Mouse (Mus musculus): ENCODE measurements around the gene Sec16a. TPM values are rescaled to one million over a fixed set of nuclear protein-coding genes. Genes with fewer than 3 reads are reported as not detected.
A peak's percentile ranks its signal among the peaks of the same experiment; 100 is the strongest.

The Sec16a gene
- polyA plus RNA-seq, 1 experiment from 2014 or later = 21.3 TPM

DNA sequence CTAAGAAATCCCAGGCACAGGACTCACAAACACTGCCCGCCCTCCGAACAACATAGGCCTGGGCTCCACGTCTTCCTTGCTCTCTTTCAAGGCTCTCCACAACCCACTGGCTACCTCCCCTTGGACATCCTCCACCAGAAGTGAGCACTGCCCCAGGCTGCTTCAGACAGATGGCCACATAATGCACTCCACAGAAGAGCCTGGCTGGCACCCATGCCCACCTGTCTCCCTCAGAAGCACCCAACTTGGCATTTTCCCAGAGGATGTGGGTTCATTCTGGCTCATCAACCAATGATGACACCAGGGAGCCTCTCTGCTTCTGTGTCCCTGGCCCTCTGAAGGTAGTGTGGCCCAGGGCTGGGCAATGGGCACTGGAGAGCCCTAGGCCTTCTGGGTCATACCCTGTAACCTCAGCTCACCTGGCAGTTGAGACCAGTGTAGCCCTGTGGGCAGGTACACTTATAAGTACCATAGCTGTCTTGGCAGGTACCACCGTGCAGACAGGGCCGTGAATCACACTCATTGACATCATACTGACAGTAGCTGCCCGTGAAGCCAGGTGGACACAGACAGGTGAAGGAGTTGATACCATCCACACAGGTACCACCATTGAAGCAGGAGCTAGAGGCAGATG is 26.8 kb upstream of the Sec16a start:
- H3K9ac ChIP-seq = no peak overlapping the region
- no peak overlapping the region for H3K27ac ChIP-seq
- H3K4me2 ChIP-seq = no peak overlapping the region
- H3K36me3 ChIP-seq = peaks cover 100% of the 10 kb centered on the region
- no peak for ATAC-seq (ENCODE audit: borderline replicate concordance, extremely low read depth, low FRiP score, low TSS enrichment)
- WGBS = 91% methylated on average over 6 of the region's 6 CpGs
- no peak overlapping the region for H3K4me3 ChIP-seq
- H3K9me3 ChIP-seq = no peaks in the 10 kb centered on the region
- no peaks in the 10 kb centered on the region for H3K27me3 ChIP-seq
- H3K4me1 ChIP-seq = peaks cover 16% of the 10 kb centered on the region

DNA sequence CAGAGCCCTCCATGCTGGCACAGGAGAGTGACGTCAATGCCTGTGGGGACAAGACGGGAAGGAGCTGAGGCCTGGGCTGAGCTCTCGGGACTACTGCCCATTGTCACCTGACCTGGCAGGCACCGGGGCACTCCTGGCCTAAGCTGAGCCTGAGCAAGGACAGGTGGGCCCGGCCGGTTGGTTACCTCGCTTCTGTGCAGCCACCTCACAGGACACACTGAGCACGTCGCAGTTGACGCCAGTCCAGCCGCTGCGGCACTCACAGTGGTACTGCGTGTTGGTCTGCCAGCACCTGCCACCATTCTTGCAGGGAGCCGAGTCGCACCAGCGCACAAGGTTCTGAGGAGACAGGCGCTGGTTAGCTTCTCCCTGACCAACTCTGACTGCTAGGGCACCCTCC is 26.0 kb upstream of the Sec16a start:
- no peak overlapping the region for H3K9ac ChIP-seq
- H3K4me1 ChIP-seq = peaks cover 12% of the 10 kb centered on the region
- H3K9me3 ChIP-seq = no peaks in the 10 kb centered on the region
- H3K4me3 ChIP-seq = no peak overlapping the region
- no peak overlapping the region for H3K27ac ChIP-seq
- ATAC-seq (ENCODE audit: borderline replicate concordance, extremely low read depth, low FRiP score, low TSS enrichment) = no peak
- H3K36me3 ChIP-seq = peaks cover 99% of the 10 kb centered on the region
- no peaks in the 10 kb centered on the region for H3K27me3 ChIP-seq
- WGBS = 90% methylated on average over 17 of the region's 17 CpGs
- no peak overlapping the region for H3K4me2 ChIP-seq

DNA sequence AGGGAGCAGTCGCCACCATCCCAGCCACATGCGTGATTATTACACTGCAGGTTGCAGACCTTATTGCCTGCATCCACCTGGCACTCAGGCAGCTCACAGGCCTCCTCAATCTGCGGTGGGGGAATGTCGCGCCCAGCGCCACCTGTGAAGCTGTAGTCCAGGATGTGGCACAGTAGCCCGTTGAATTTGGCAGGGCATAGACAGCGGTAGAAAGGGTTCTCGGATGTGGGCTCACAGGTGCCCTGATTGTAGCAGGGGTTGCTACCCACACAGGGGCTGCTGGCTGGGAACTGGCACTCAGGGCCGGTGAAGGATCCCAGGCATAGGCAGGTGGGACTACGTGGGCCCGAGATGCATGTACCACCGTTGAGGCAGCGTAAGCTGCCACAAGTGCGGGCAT is 23.4 kb upstream of the Sec16a start:
- no peaks in the 10 kb centered on the region for H3K27me3 ChIP-seq
- no peaks in the 10 kb centered on the region for H3K9me3 ChIP-seq
- ATAC-seq (ENCODE audit: borderline replicate concordance, extremely low read depth, low FRiP score, low TSS enrichment) = no peak
- H3K4me1 ChIP-seq = no peaks in the 10 kb centered on the region
- no peak overlapping the region for H3K4me3 ChIP-seq
- no peak overlapping the region for H3K27ac ChIP-seq
- H3K4me2 ChIP-seq = no peak overlapping the region
- H3K36me3 ChIP-seq = peaks cover 99% of the 10 kb centered on the region
- WGBS = 91% methylated on average over 15 of the region's 15 CpGs
- no peak overlapping the region for H3K9ac ChIP-seq

DNA sequence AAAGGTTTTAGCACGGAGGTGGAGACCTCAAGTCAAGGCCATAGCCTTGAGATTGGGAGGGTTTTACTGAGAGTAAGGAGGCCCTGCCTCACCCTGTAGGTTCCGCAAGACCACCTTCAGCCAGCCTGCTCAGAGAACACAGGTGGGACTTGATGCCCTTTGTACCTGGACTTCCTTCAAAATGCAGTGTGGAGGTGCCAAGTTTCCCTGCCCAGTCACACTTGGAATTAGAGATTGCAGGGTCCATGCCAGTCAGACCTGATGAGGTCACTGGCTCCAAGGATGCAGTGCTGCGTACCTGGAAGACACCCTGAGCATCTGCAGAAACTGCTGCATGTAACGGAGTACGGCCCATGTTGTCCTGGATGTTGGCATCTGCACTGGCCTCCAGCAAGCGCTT is 18.4 kb upstream of the Sec16a start:
- ATAC-seq (ENCODE audit: borderline replicate concordance, extremely low read depth, low FRiP score, low TSS enrichment) = no peak
- 94% methylated on average over 6 of the region's 6 CpGs for WGBS
- Histone ChIP-seq H3K4me3 (no peak overlapping the region), H3K4me1 (peaks cover 23% of the 10 kb centered on the region), H3K27ac (no peak overlapping the region), H3K9me3 (no peaks in the 10 kb centered on the region), H3K36me3 (peaks cover 91% of the 10 kb centered on the region), H3K27me3 (no peaks in the 10 kb centered on the region), H3K9ac (no peak overlapping the region), H3K4me2 (no peak overlapping the region)

DNA sequence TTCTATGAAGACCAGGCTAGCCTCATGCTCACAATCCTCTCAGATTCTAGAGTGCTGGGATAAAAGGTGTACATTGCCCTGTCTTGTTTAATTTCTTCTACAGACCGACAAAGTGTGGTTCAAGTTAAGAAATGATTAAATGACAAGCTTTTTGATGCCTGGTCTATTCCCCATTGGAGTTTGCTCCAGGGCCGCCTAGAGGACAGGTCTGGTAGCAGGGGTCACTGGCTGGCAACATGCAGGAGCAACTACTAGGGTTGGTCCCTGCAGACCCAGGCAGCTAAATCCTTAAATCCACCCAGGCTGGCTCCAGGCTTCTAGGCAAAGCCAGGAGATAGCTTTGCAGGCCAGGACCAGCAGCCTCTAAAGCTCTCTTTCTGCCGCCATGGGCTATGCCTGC is 18.0 kb upstream of the Sec16a start:
- no peak overlapping the region for H3K4me2 ChIP-seq
- no peaks in the 10 kb centered on the region for H3K27me3 ChIP-seq
- H3K9ac ChIP-seq = no peak overlapping the region
- H3K9me3 ChIP-seq = no peaks in the 10 kb centered on the region
- 74% methylated on average over 3 of the region's 3 CpGs for WGBS
- no peak overlapping the region for H3K27ac ChIP-seq
- peaks cover 27% of the 10 kb centered on the region for H3K4me1 ChIP-seq
- no peak for ATAC-seq (ENCODE audit: borderline replicate concordance, extremely low read depth, low FRiP score, low TSS enrichment)
- no peak overlapping the region for H3K4me3 ChIP-seq
- peaks cover 87% of the 10 kb centered on the region for H3K36me3 ChIP-seq

DNA sequence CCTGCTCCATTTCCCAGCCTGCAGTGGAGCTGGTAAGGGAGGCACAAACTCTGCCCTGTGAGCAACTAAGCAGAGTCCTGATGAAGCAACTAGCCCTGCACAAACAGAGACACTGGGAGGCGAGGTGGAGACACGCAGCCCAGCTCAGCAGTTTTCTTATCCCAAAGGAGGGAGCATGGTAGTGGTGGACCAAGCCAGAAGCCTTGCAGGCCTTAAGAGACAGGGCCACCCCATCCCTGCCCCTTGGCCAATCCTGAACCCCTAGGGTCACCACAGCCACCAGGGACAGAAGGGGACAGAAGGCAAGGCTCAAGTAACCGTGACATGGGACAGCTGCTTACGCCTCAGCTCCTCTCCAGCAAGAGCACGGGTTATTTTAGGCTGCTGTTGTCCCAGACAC is 16.7 kb upstream of the Sec16a start:
- Histone ChIP-seq H3K27ac (no peak overlapping the region), H3K9ac (no peak overlapping the region), H3K4me3 (no peak overlapping the region), H3K27me3 (no peaks in the 10 kb centered on the region), H3K4me2 (no peak overlapping the region), H3K9me3 (no peaks in the 10 kb centered on the region), H3K4me1 (peaks cover 28% of the 10 kb centered on the region), H3K36me3 (peaks cover 74% of the 10 kb centered on the region)
- no peak for ATAC-seq (ENCODE audit: borderline replicate concordance, extremely low read depth, low FRiP score, low TSS enrichment)
- 77% methylated on average over 5 of the region's 5 CpGs for WGBS

DNA sequence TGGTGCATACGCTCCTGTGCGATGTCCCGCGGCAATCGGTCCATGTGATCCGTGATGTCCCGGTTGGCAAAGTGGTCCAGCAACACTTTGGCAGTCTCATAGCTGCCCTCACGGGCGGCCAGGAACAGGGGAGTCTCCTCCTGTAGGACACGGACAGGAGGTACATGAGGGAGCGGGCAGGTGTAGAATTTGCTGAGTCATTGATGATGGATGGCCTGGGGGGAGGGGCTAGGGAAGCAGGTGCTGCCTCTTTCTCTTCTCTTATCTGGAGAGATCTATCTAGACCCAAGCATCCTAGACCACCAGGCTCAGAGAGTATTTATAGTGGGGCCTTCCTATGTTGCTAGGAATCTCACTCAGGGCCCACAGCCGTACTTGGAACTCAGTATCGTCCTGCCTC is 15.8 kb upstream of the Sec16a start:
- ATAC-seq (ENCODE audit: borderline replicate concordance, extremely low read depth, low FRiP score, low TSS enrichment) = no peak
- Histone ChIP-seq H3K27ac (0 out of 2 replicates have a peak overlapping the region, but pooled peaks have one; percentile 80), H3K9ac (no peak overlapping the region), H3K4me3 (no peak overlapping the region), H3K36me3 (peaks cover 66% of the 10 kb centered on the region), H3K27me3 (no peaks in the 10 kb centered on the region), H3K4me2 (no peak overlapping the region), H3K9me3 (no peaks in the 10 kb centered on the region), H3K4me1 (peaks cover 28% of the 10 kb centered on the region)
- 78% methylated on average over 13 of the region's 13 CpGs for WGBS

DNA sequence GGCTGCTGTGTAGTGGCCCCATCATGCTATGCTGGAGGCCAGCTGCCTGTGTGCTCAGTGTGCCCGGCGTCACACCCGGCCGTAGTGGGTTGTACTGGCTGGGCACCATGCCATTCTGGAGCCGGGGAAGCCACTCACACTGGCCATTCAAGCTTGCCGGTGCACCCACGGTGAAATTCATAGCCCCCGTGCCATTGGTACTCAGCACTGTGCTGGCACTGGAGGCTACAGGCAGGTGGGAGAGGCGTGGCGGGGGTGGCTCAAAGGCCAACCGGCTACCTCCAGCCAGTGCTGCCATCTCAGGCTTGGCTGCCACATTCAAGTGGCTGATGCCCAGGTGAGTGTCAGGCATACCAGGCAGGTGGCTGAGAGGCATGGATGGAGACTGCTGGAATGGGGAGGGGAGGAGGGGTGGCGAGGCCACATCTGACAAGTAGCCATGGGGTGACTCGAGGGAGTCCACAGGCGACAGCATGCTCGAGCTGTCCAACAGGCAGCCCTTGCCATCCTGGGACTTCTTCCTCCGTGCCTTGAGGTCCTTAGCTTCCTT is 15.2 kb upstream of the Sec16a start:
- Histone ChIP-seq H3K4me3 (no peak overlapping the region), H3K27ac (peak overlapping the region; percentile 80), H3K9ac (no peak overlapping the region), H3K4me1 (peaks cover 28% of the 10 kb centered on the region), H3K9me3 (no peaks in the 10 kb centered on the region), H3K4me2 (no peak overlapping the region), H3K27me3 (no peaks in the 10 kb centered on the region), H3K36me3 (peaks cover 60% of the 10 kb centered on the region)
- ATAC-seq (ENCODE audit: borderline replicate concordance, extremely low read depth, low FRiP score, low TSS enrichment) = peak; percentile 17
- WGBS = 76% methylated on average over 16 of the region's 16 CpGs

DNA sequence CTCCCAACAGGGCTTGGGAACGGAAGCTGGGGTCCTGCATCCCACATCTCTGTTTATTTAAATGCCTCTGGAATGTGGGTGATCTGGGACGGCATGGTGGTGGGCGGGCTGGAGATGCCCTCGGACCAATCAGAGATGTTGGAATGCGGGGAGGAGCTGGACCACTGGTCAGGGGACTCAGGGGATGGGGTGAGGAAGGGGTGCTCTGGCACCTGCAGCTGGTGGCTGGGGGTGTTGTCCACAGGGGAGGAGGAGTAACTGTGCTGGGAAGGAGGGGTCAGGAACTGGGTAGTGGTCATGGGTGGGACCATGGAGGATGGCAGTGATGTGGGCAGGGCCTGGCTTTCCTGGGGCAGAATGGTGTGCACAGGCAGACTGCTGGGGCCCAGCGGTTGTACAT is 14.5 kb upstream of the Sec16a start:
- H3K36me3 ChIP-seq = peaks cover 53% of the 10 kb centered on the region
- no peak overlapping the region for H3K4me3 ChIP-seq
- peak; percentile 43; the same call in 1 of the 2 replicates for ATAC-seq (ENCODE audit: borderline replicate concordance, extremely low read depth, low FRiP score, low TSS enrichment)
- no peaks in the 10 kb centered on the region for H3K27me3 ChIP-seq
- WGBS = 17% methylated on average over 6 of the region's 6 CpGs
- no peak overlapping the region for H3K4me2 ChIP-seq
- peaks cover 28% of the 10 kb centered on the region for H3K4me1 ChIP-seq
- H3K9me3 ChIP-seq = no peaks in the 10 kb centered on the region
- H3K9ac ChIP-seq = no peak overlapping the region
- peak overlapping the region; percentile 80 for H3K27ac ChIP-seq

DNA sequence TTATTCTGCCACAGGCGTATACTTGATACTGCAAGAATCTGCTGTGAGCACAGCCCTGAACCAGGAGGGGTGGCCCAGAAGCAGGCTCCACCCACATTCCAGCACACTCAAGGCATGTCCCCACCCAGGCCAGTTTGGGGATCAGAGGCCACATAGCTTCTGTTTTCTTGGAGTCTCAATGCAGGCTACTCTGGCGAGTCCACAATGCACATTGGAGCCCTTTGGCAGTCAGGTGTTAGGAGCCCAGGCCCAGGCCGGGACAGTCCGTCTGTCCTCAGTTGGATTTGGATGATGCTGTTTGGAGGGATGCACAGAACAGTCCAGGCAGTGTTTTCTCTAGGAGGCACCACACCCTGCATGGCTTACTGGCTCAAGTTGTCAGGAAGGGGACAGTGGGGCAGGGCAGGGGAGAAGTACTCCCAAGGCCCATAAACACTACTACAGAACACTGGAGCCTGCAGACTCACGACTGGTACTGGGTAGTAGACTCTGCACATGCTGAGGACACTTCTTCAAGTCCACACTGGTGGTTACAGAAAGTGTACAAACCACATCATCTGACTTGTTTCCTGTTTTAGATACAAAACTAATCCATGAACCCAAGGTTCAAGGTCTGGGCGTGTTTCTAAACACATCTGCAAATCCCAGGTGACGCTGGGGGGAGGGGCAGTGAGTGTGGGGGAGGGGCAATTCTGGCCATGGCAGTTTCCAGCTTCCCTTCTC is 13.5 kb upstream of the Sec16a start:
- Histone ChIP-seq H3K36me3 (peaks cover 43% of the 10 kb centered on the region), H3K27ac (peak overlapping the region; percentile 80), H3K9me3 (no peaks in the 10 kb centered on the region), H3K4me2 (no peak overlapping the region), H3K27me3 (no peaks in the 10 kb centered on the region), H3K4me1 (peaks cover 28% of the 10 kb centered on the region), H3K4me3 (no peak overlapping the region), H3K9ac (no peak overlapping the region)
- WGBS = 21% methylated on average over 7 of the region's 7 CpGs
- ATAC-seq (ENCODE audit: borderline replicate concordance, extremely low read depth, low FRiP score, low TSS enrichment) = peak; percentile 77

DNA sequence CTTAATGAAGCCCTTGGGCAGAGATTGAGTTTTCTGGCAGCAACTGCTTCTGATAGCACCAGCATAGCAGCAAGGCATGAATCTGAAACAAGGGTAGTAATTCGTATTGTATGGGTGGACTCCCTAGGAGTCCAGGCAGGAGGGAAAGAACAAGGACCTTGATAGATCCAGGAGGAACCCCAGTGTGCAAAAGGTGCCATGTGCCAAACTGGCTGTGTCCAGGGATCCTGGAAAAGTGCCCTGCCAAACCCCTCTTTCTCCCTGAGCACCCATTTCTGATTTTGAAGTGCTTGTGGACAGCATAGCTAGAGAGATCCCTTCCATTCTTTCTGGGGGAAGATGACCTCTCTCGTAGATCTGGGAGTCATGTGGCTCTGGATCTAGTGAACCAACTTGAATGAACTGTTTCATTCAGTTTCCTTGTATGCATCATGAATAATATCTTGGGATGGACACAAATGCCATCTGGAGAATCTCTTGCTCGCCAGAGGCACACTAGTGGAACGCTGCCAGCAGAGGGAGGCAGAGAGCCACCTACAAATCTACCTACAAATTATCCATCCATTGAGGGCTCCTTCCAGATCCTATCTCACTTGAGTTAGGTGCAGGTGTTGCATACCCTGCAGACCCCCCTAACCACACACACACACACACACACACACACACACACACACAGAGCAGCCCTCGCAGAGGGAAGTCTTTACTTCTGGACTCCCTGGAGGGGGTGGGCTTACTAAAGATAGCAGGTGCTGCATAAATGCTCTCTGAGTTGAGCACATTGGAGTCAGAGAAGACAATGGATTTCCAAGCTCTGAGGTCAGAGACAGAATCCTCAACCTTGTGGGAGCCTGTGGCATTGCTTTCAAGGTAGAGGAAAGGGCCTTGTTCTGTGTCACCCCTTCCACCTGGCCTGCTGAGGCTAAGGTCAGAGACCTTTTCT is 4.4 kb upstream of the Sec16a start:
- no peaks in the 10 kb centered on the region for H3K9me3 ChIP-seq
- H3K27me3 ChIP-seq = no peaks in the 10 kb centered on the region
- ATAC-seq (ENCODE audit: borderline replicate concordance, extremely low read depth, low FRiP score, low TSS enrichment) = no peak
- no peak overlapping the region for H3K27ac ChIP-seq
- H3K4me2 ChIP-seq = no peak overlapping the region
- H3K4me1 ChIP-seq = peaks cover 17% of the 10 kb centered on the region
- 24% methylated on average over 5 of the region's 5 CpGs for WGBS
- no peak overlapping the region for H3K9ac ChIP-seq
- no peak overlapping the region for H3K4me3 ChIP-seq
- H3K36me3 ChIP-seq = no peaks in the 10 kb centered on the region
